ENCODE assay signal across 8 mouse cellular contexts in genomic region chr2:12160486-12160885, GRCm38 (mm10).
DNase-seq lines count a peak whose midpoint lies in the region; ATAC-seq lines count a peak whose summit lies in the region.

No protein-coding gene starts in this region.

- peak; percentile 53 for DNase-seq in forebrain, embryonic 11.5 days (ENCODE audit: low spot score)
- no peak for DNase-seq in forebrain, embryonic 10.5 days (ENCODE audit: extremely low spot score, low spot score)
- DNase-seq in midbrain, embryonic 10.5 days (ENCODE audit: low spot score): no peak
- DNase-seq in brain, adult 2 months (ENCODE audit: low read depth, low spot score): peak; percentile 60
- peak; percentile 62 for DNase-seq in kidney, postnatal 10 days
- DNase-seq in T-cell, adult 2 months (ENCODE audit: low spot score): no peak

- no peaks in the 10 kb centered on the region for H3K36me3 ChIP-seq in forebrain, embryonic 11.5 days (ENCODE audit: control insufficient read depth, insufficient read depth, low read length)
- no peaks in the 10 kb centered on the region for H3K36me3 ChIP-seq in forebrain, embryonic 10.5 days (replicated peaks)
- H3K36me3 ChIP-seq in midbrain, embryonic 13.5 days: no peaks in the 10 kb centered on the region
- H3K36me3 ChIP-seq in midbrain, embryonic 10.5 days: no peaks in the 10 kb centered on the region

- no peak overlapping the region for H3K4me3 ChIP-seq in forebrain, embryonic 11.5 days (ENCODE audit: low read depth, low read length)
- H3K4me3 ChIP-seq in forebrain, embryonic 10.5 days: no peak overlapping the region
- H3K4me3 ChIP-seq in midbrain, embryonic 13.5 days (replicated peaks): no peak overlapping the region
- no peak overlapping the region for H3K4me3 ChIP-seq in midbrain, embryonic 10.5 days

- peak; percentile 53; the same call in 1 of the 2 replicates for ATAC-seq in forebrain, embryonic 11.5 days (replicated peaks; ENCODE audit: low FRiP score)
- ATAC-seq in midbrain, embryonic 13.5 days: 0 out of 2 replicates have a peak, but pooled peaks have one; percentile 24
- ATAC-seq in monocyte, adult 5-6 weeks (replicated peaks; ENCODE audit: insufficient number of reproducible peaks, low FRiP score, low TSS enrichment, poor library complexity, severe bottlenecking): peak; percentile 63; the same call in 1 of the 2 replicates

- H3K9ac ChIP-seq in forebrain, embryonic 11.5 days (ENCODE audit: low read length): no peak overlapping the region
- H3K9ac ChIP-seq in midbrain, embryonic 13.5 days (replicated peaks): no peak overlapping the region

- H3K27me3 ChIP-seq in forebrain, embryonic 11.5 days (ENCODE audit: control insufficient read depth, insufficient read depth, low read length): no peaks in the 10 kb centered on the region
- no peaks in the 10 kb centered on the region for H3K27me3 ChIP-seq in forebrain, embryonic 10.5 days (ENCODE audit: poor library complexity, severe bottlenecking)
- H3K27me3 ChIP-seq in midbrain, embryonic 13.5 days: no peaks in the 10 kb centered on the region
- no peaks in the 10 kb centered on the region for H3K27me3 ChIP-seq in midbrain, embryonic 10.5 days (ENCODE audit: low read depth, poor library complexity, severe bottlenecking)

- no peaks in the 10 kb centered on the region for H3K9me3 ChIP-seq in forebrain, embryonic 11.5 days (ENCODE audit: control insufficient read depth, low read length)
- H3K9me3 ChIP-seq in forebrain, embryonic 10.5 days: no peaks in the 10 kb centered on the region
- no peaks in the 10 kb centered on the region for H3K9me3 ChIP-seq in midbrain, embryonic 13.5 days
- H3K9me3 ChIP-seq in midbrain, embryonic 10.5 days (replicated peaks): 0 out of 2 replicates have a peak, but pooled peaks cover 2% of the 10 kb centered on the region

- WGBS in forebrain, embryonic 11.5 days: 77% methylated on average over 3 of the region's 3 CpGs
- WGBS in forebrain, embryonic 10.5 days: 83% methylated on average over 3 of the region's 3 CpGs
- 84% methylated on average over 3 of the region's 3 CpGs for WGBS in midbrain, embryonic 13.5 days
- 86% methylated on average over 3 of the region's 3 CpGs for WGBS in midbrain, embryonic 10.5 days

- no peak overlapping the region for H3K4me2 ChIP-seq in forebrain, embryonic 11.5 days (ENCODE audit: low read depth, low read length, severe bottlenecking)
- H3K4me2 ChIP-seq in midbrain, embryonic 13.5 days (replicated peaks): no peak overlapping the region

- no peak overlapping the region for H3K27ac ChIP-seq in forebrain, embryonic 11.5 days (ENCODE audit: low read depth, low read length)
- H3K27ac ChIP-seq in forebrain, embryonic 10.5 days: no peak overlapping the region
- H3K27ac ChIP-seq in midbrain, embryonic 13.5 days: no peak overlapping the region
- H3K27ac ChIP-seq in midbrain, embryonic 10.5 days (replicated peaks): no peak overlapping the region

- no peaks in the 10 kb centered on the region for H3K4me1 ChIP-seq in forebrain, embryonic 11.5 days (replicated peaks; ENCODE audit: control insufficient read depth, insufficient read depth, low read length)
- H3K4me1 ChIP-seq in forebrain, embryonic 10.5 days: no peaks in the 10 kb centered on the region
- H3K4me1 ChIP-seq in midbrain, embryonic 13.5 days (replicated peaks): no peaks in the 10 kb centered on the region
- no peaks in the 10 kb centered on the region for H3K4me1 ChIP-seq in midbrain, embryonic 10.5 days

Comparison
In these comparisons a context has a peak if more than half of its experiments do, and no peak if none do; other contexts are left out.
1. DNase-seq: peak in forebrain, embryonic 11.5 days (single experiment), brain, adult 2 months (single experiment) and kidney, postnatal 10 days (single experiment); none in forebrain, embryonic 10.5 days (single experiment), midbrain, embryonic 10.5 days (single experiment) and T-cell, adult 2 months (single experiment).
2. Peak in every context shown above with its lines, with median percentiles within 50 percentile points of each other: ATAC-seq.